8 mouse cellular contexts compared by ENCODE assay signal in genomic region chr6:108783184-108783881, GRCm38 (mm10). TPM values are rescaled to one million over a fixed set of nuclear protein-coding genes. Genes with fewer than 3 reads are reported as not detected.
A peak's percentile ranks its signal among the peaks of the same experiment; 100 is the strongest.
DNase-seq lines count a peak whose midpoint lies in the region; ATAC-seq and TF ChIP-seq lines count a peak whose summit lies in the region.

No protein-coding gene starts in this region.

- peak; percentile 44 for ATAC-seq in forebrain, embryonic 15.5 days (replicated peaks)
- peak; percentile 84 for ATAC-seq in hindbrain, embryonic 12.5 days (ENCODE audit: low FRiP score)

- intact Hi-C loops in left cerebral cortex, adult 2 months (cut with DNase I), result loop anchor here (2.0 kb wide), 1 partner anchor 45 kb away; the partner anchor contains the start of gene Edem1

- H3K4me1 ChIP-seq in forebrain, embryonic 15.5 days, result peaks cover 25% of the 10 kb centered on the region
- H3K4me1 ChIP-seq in hindbrain, embryonic 12.5 days, result peaks cover 14% of the 10 kb centered on the region

- H3K4me3 ChIP-seq in forebrain, embryonic 15.5 days, result peak overlapping the region; percentile 98
- H3K4me3 ChIP-seq in hindbrain, embryonic 12.5 days, result peak overlapping the region; percentile 98
- H3K4me3 ChIP-seq in left cerebral cortex, adult 2 months, result peak overlapping the region; percentile 97

- TF ChIP-seq CTCF in left cerebral cortex, adult 2 months (IDR thresholded peaks at IDR 0.05), result no peak

- no peaks in the 10 kb centered on the region for H3K27me3 ChIP-seq in forebrain, embryonic 15.5 days
- H3K27me3 ChIP-seq in hindbrain, embryonic 12.5 days, result no peaks in the 10 kb centered on the region

- peak overlapping the region; percentile 82 for H3K27ac ChIP-seq in forebrain, embryonic 15.5 days (replicated peaks)
- H3K27ac ChIP-seq in hindbrain, embryonic 12.5 days, result peak overlapping the region; percentile 86
- peak overlapping the region; percentile 92 for H3K27ac ChIP-seq in left cerebral cortex, adult 2 months

- H3K36me3 ChIP-seq in forebrain, embryonic 15.5 days, result no peaks in the 10 kb centered on the region
- no peaks in the 10 kb centered on the region for H3K36me3 ChIP-seq in hindbrain, embryonic 12.5 days

- peak; percentile 33 for DNase-seq in gastrocnemius, adult 18-20 months (ENCODE audit: low spot score)
- DNase-seq in gastrocnemius, postnatal 25 days, result no peak
- DNase-seq in adrenal gland, postnatal 25 days, result peak; percentile 48
- DNase-seq in left cerebral cortex, adult 2 months (ENCODE audit: extremely low spot score in 1 of 2, low spot score in 2 of 2), result peak; percentile 22 to 38
- DNase-seq in lung, postnatal 36 days, result peak; percentile 36
- DNase-seq in right cerebral cortex, postnatal 4 days, result peak; percentile 38

- WGBS in forebrain, embryonic 15.5 days, result under 1% methylated on average over 57 of the region's 57 CpGs
- WGBS in hindbrain, embryonic 12.5 days, result under 1% methylated on average over 57 of the region's 57 CpGs

- peak overlapping the region; percentile 74 for H3K4me2 ChIP-seq in forebrain, embryonic 15.5 days (replicated peaks)
- H3K4me2 ChIP-seq in hindbrain, embryonic 12.5 days (replicated peaks), result peak overlapping the region; percentile 84

- no peaks in the 10 kb centered on the region for H3K9me3 ChIP-seq in forebrain, embryonic 15.5 days
- no peaks in the 10 kb centered on the region for H3K9me3 ChIP-seq in hindbrain, embryonic 12.5 days (replicated peaks)

- peak overlapping the region; percentile 98 for H3K9ac ChIP-seq in forebrain, embryonic 15.5 days (replicated peaks)
- peak overlapping the region; percentile 94 for H3K9ac ChIP-seq in hindbrain, embryonic 12.5 days

RNA-seq across cellular contexts. Expression of gene Arl8b, which starts 0.4 kb away (rescaled TPM):
- 100 to 1,000 TPM; 114 to 126 TPM for total RNA-seq in gastrocnemius, adult 18-20 months (2021)
- 10 to 100 TPM; 89.1 to 93.3 TPM for total RNA-seq in gastrocnemius, postnatal 25 days (2021)
- 103 and 117 TPM in 2 replicates for total RNA-seq in adrenal gland, postnatal 25 days (2021)
- 89.6 and 99.7 TPM in 2 replicates for polyA plus RNA-seq in forebrain, embryonic 15.5 days (2015; fragmentation: Nextera tagmentation; extraction: Ambion mirVana)
- polyA plus RNA-seq in hindbrain, embryonic 12.5 days (2016; fragmentation: Nextera tagmentation; extraction: Ambion mirVana), result 76.1 and 86.7 TPM in 2 replicates
- 100 to 1,000 TPM; 200 to 203 TPM for total RNA-seq in left cerebral cortex, adult 2 months (2021)

RNA-seq across cellular contexts. Expression of gene Edem1, which starts 45.1 kb away (rescaled TPM):
- 1 to 10 TPM; 2.7 to 5.1 TPM for total RNA-seq in gastrocnemius, adult 18-20 months (2021)
- total RNA-seq in gastrocnemius, postnatal 25 days (2021), result 1 to 10 TPM; 6.2 to 7.2 TPM
- total RNA-seq in adrenal gland, postnatal 25 days (2021), result 60.2 and 64.4 TPM in 2 replicates
- 6.9 and 8.3 TPM in 2 replicates for polyA plus RNA-seq in forebrain, embryonic 15.5 days (2015; fragmentation: Nextera tagmentation; extraction: Ambion mirVana)
- polyA plus RNA-seq in hindbrain, embryonic 12.5 days (2016; fragmentation: Nextera tagmentation; extraction: Ambion mirVana), result 18.5 and 19.2 TPM in 2 replicates
- 10 to 100 TPM; 17.1 to 18.1 TPM for total RNA-seq in left cerebral cortex, adult 2 months (2021)
